Mouse (Mus musculus) left cerebral cortex, postnatal 4 days (tissue): Measurements from ENCODE around the gene Mrgbp. TPM values are rescaled to one million over a fixed set of nuclear protein-coding genes. Genes with fewer than 3 reads are reported as not detected.

Experiments used
- DNase-seq: peaks from one replicate; pipeline ENCODE4 v3.0.0-alpha.2; 2022
- intact Hi-C: fragments of 180-260 bp; cut with DNase I; formaldehyde crosslinking; loops from one replicate; pipeline ENCODE4 v1.15.1; 2025
- total RNA-seq, 2 experiments: library from RNA; stranded (reverse); gene quantifications; 2 replicates each; pipeline ENCODE4 v1.2.3; 2021

Mrgbp gene
- 10 to 100 TPM; 25.9 to 28.9 TPM for total RNA-seq

DNA sequence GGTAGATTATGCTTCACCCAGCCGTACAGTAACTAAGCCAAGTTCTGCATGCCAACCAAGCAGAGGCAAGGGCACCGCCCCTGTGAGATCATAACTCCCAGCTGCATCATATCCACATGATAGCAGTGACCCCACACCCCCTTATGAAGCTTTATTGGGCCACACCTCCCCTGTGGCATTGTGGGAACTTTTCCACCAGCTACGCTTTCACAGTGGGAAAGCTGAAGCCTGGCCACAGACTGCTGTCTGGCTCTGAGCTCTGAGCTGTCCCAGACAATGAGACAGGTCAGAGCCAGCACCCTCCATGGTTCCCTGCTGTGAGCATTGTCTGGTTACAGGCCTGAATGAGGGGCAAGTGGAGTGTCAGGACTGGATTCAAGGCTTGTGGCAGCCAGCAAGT lies at the start of gene Mrgbp:
Gene Mrgbp (plus strand): TSS at position 303 of the 400 bp plus-strand sequence.
- no peak for DNase-seq
- intact Hi-C loops = loop anchor here (10.0 kb wide), 2 partner anchors 164 to 194 kb away; partner anchors contain the start of gene Bhlhe23

- no peak for DNase-seq
- intact Hi-C loops = no loop called here
Measured at GRCm38 (mm10) chr2:180531671-180532385, 49.3 kb upstream of the Mrgbp start.

DNA sequence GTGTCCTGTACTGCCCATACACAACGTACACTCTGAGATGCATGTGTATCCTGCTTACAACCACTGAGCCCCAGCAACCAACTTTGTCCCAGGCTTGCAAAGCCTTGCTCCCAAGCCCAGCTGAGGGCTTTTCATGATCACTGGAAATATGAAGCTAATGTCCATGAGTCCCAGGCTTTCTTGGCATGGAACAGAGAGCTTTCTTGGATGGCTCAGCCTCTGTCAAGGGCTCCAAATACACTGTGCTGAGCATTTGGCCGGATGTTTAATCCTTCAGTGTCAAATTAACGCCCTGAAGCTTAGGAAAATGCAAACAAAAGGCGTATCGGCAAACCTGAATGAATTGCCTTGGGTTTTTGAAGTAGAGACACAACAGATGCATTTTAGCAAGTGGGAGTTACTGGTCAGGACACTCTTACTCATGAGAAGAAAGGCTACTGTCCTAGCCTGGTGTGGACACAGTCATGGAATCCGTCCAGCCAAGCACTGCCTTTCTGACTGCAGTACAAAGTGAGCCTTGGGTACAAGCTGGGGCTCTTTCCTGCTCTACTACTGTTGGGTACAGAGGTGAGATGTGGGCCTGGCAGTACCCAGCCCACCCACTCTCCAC lies 48.6 kb upstream of the Mrgbp start:
- DNase-seq = no peak
- intact Hi-C loops = no loop called here

- intact Hi-C loops = no loop called here
- DNase-seq = no peak
Measured at GRCm38 (mm10) chr2:180533237-180533636, 47.9 kb upstream of the Mrgbp start.

GRCm38 (mm10) chr2:180543675-180544074 lies 37.4 kb upstream of the Mrgbp start:
- intact Hi-C loops = no loop called here
- peak; percentile 29 for DNase-seq

DNA sequence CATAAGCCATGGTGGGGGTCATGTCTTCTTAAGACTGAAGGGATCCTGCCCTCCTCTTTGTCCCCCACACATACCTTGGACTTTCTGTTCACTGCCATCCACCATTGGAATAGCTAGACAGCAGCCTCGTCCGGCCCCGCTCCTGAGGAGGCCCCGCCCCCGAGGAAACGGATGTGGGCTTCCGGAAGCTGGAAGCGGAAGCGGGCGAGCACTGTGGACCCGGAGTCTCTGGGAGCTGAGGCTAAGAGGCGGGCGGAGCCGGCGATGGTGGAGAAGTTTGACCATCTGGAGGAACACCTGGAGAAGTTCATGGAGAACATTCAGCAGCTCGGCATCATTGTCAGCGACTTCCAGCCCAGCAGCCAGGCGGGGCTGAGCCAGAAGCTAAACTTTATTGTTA lies 36.1 kb upstream of the Mrgbp start:
- intact Hi-C loops = no loop called here
- DNase-seq = no peak

GRCm38 (mm10) chr2:180547384-180548106 lies 33.6 kb upstream of the Mrgbp start:
- peak; percentile 61 for DNase-seq
- intact Hi-C loops = no loop called here

DNA sequence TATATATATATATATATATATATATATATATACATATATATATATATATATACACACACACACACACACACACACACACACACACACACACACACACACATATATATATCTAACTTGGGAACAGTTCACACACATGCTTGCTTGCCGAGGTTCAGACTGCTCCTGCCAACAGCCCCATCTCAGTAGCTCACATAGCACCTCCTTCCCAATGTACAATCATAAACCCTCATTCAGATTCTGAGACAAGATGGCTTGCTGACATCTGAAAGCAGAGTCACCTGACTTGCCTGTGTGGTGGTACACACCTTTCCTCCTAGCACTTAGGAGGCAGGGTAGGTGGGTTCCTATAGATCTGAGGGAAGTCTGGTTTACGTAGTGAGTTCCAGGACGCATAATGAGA lies 28.8 kb upstream of the Mrgbp start:
- DNase-seq = no peak
- intact Hi-C loops = no loop called here

DNA sequence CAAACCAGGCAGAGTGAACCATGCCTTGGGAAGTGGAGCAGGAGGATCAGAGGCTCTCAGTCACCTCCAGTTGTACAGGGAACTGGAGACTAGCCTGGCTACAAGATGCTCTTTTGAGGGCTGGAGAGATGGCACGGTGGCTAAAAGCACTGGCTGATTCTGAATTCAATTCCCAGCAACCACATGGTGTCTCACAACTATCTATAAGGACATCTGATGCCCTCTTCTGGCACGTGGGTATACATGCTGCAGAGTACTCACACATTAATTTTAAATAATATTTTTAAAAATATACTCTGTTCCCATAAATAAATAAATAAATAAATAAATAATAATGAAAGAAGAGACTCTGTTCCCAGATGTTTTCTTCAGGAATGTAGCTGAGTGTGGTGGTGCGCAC lies 25.9 kb upstream of the Mrgbp start:
- intact Hi-C loops = no loop called here
- peak; percentile 13 for DNase-seq

- no peak for DNase-seq
- intact Hi-C loops = no loop called here
Measured at GRCm38 (mm10) chr2:180556470-180556869, 24.6 kb upstream of the Mrgbp start.

- intact Hi-C loops = loop anchor here (5.0 kb wide), 1 partner anchor 88 kb away; no protein-coding TSS in a partner anchor
Measured at GRCm38 (mm10) chr2:180560245-180560644, 20.9 kb upstream of the Mrgbp start.

GRCm38 (mm10) chr2:180562146-180562545 lies 19.0 kb upstream of the Mrgbp start:
- intact Hi-C loops = loop anchor here (5.0 kb wide), 1 partner anchor 90 kb away; no protein-coding TSS in a partner anchor

More at GRCm38 (mm10) chr2:180560245-180560644, 20.9 kb upstream of the Mrgbp start:
- no peak for DNase-seq

DNA sequence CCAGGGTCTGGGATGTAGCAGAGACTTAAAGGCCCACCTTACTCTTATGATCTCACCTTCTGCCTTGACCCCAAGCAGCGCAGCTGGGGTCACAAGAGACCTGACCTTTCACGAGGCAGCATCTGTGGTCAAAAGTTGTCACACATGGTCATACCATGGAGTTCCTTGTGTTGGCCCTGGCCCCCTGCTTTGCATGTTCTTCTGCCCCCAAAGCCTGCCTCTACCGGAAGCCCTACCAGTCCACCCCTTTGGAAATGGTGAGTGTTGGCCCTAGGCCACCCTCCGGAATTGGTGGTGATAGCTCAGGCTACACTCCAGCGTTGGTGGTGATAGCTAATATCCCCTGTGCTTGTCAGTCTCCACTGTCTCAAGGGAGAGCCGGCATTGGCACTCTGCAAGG lies 17.8 kb upstream of the Mrgbp start:
- intact Hi-C loops = loop anchor here (5.0 kb wide), 1 partner anchor 91 kb away; no protein-coding TSS in a partner anchor
- DNase-seq = no peak

More at GRCm38 (mm10) chr2:180562146-180562545, 19.0 kb upstream of the Mrgbp start:
- no peak for DNase-seq

GRCm38 (mm10) chr2:180563841-180564240 lies 17.3 kb upstream of the Mrgbp start:
- intact Hi-C loops = loop anchor here (5.0 kb wide), 1 partner anchor 92 kb away; no protein-coding TSS in a partner anchor
- peak; percentile 18 for DNase-seq

- peak; percentile 63 for DNase-seq
- intact Hi-C loops = no loop called here
Measured at GRCm38 (mm10) chr2:180566240-180566913, 14.7 kb upstream of the Mrgbp start.

GRCm38 (mm10) chr2:180569028-180569643 lies 12.0 kb upstream of the Mrgbp start:
- peak; percentile 80 for DNase-seq
- intact Hi-C loops = no loop called here

GRCm38 (mm10) chr2:180576482-180576881 lies 4.6 kb upstream of the Mrgbp start:
- intact Hi-C loops = loop anchor here (5.0 kb wide), 1 partner anchor 299 kb away; no protein-coding TSS in a partner anchor
- DNase-seq = no peak

GRCm38 (mm10) chr2:180578686-180579085 lies 2.4 kb upstream of the Mrgbp start:
- peak; percentile 80 for DNase-seq
- intact Hi-C loops = loop anchor here (2.0 to 5.0 kb wide), 2 partner anchors 106 to 301 kb away; no protein-coding TSS in a partner anchor

GRCm38 (mm10) chr2:180582481-180583153 lies 1.5 kb downstream of the Mrgbp start:
- intact Hi-C loops = loop anchor here (10.0 kb wide), 2 partner anchors 162 to 192 kb away; partner anchors contain the start of gene Bhlhe23
- DNase-seq = peak; percentile 98
